Mouse (Mus musculus) heart, adult 11 months (tissue): ENCODE results near the gene Ifitm6.
"Not testable (repeated sequence)": the region's sequence is repeated elsewhere in the genome, so short reads cannot be mapped to it uniquely, and the experiment has no call there.

Experiments
- DNase-seq: peaks from one replicate; pipeline ENCODE4 v3.0.0; 2022

Gene Ifitm6

DNA sequence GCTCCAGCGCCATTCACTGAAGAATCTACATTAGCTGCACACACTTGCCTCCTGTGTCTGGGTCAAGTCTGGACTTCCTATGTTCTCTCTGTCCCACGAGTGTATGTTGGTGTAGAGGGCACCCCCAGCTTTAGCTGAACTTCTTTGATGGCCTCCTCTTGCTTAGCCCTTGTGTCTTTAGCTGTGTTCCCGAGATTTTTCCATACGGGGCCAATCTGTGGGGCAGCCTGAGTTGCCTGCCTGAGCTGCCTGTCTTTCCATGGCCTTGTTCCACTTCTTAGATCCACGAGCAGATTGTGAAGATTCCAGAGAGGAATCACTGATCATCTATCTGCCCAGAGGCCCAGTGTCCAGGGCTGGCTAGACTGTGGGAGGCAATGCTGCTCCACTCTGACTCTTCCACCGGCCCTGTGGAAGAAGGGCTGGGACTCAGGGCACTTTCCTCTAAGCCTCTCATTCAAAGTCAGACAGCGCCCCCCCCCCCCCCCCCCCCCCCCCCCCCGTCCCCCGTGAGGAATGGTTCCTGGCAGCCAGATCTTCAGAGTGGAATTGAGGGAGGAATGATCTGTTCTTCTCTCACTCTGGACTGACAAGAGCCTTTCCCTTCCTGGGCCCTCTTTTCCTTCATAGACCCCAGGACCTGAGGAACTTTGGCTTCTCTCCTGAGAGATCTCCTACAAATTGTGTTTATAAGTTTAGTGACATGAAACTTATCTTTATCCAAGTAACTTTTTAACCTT is 23.3 kb upstream of the Ifitm6 start:
- DNase-seq, result peak; percentile 90

DNA sequence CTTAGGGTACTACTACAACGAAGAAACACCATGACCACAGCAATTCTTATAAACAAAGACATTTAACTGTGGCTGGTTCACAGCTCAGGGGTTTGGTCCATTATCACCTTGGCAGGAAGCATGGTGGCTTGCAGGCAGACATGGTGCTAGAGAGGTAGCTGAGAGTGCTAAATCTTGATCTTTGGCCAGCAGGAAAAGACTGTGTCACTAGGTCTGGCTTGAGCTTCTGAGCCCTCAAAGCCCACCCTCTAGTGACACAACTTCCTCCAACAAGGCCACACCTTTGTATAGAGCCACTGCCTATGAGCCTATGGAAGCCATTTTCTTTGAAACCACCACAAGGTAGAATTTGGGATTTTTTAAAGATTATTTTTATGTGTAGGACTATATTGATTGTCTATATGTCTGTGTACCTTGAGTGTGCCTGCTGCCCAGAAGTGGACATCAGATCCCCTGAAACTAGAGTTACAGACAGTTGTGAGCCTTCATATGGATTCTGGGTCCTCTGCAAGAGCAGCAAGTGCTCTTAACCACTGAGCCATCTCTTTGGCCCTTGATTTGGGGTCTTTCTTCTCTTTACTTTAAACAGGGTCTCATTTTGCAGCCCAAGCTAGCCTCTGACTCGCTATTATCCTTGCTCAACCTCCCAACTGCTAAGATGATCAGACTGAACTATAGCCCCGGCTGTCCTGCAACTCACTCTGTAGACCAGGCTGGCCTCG is 21.8 kb upstream of the Ifitm6 start:
- DNase-seq, result peak; percentile 80

DNA sequence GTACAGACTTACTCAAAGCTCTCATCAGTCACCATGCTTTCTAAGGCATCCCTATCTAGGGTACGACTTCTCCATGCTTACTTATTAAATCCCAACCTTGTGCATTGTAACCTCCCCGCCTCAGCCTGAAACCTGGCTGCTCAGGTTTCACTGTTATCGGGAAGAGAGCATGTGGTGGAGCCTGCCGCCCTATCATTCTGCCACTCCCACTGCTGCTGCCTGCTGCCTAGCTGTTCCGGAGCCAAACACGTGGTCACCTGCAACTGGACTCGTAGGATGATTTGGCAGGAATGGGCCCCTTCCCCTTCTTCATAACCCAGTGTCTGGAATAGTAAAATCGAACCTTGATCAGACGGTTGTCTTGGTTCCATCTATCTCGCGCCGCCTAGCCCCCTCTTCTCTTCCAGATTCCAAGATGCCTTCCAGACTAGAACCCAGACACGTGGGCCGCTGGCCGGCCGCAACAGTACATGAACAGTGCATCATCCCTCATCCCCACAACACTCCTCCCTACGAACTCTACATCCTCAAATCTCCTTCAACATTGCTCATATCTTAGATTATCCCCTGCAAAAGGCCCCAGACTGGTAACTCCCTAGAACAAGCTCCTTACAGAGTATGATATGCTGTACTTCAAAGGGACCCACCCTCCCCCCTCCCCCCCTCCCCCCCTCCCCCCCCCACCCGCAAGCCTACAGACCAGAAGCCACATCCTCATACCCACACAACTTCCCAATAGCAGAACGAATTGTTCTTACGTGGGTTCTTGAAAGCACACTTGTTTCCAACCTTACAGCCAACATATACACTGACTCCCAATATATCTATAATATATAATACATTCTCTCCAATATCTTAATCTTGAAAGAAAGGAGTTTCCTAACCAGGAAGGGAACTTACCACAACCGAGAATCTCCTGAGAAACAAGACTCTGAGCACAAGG is 20.6 kb upstream of the Ifitm6 start:
- peak; percentile 85 for DNase-seq

DNA sequence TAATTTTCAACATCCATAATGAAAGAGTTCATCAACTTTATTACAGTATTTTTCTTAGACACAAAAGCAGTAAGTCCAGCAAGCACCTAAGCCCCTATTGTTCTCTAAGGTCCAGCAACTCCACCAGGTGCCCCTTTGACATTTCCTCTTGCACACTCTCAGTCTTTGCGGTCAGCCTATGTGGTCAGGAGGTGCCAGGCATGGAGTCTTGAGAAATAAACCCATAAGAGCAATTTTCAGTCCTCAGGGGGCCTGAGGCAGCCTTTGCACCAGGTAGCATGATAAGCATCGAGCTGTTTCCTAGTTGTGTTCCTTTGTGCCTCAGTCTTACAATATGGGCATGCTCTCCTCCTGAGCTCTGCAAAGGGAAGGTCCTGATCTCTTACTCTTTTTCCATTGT is 18.9 kb upstream of the Ifitm6 start:
- DNase-seq, result not testable (repeated sequence)

DNA sequence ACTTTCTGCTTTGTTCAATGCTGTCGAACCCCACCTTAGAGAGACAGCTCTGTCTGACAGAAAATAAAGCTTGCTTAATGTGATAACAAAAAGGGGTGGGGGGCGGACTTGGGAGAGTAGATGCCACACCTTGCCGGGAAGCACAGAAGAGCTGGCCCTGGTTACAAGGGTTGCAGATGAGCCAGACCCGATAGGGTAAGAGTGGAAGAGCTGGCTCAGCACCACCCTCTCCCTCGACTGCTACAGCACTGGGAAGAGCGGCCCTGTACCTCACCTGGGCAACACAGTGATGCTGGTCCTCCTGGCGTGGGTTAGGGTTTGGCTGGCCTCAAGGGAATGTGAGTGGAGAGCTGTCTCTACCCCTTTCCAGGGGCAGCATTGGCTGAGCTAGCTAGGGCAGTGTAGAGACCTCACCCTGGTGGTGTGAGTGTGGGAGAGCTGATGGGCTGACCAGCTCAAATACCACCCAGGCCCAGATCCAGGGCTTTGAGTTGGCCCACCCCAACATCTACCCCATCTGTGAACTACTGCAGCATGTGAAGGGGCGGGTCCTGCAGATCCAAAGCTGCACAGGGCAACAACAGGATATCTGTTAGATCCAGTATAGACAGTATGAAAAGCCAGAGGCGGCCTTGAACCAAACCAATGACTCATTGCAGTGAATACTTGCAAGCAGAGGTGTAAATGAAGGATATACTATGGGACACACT is 14.9 kb upstream of the Ifitm6 start:
- peak; percentile 79 for DNase-seq

DNA sequence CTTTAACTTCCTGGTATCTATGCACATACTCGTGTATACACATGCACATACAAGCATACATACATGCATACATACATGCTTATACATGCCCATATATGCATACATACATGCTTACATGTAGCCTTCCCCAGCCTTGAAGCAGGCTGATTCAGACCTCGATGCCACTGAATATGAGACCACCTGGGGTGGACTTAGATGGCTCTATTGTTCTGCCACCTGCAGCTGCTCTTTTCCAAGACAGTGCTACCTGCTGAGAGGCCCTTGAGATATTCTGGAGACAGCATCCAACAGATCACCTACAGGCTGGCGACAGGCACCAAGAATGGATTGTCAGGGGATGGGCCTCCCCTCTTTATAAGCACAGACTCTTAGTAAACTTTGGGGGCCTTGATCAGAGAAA is 12.7 kb upstream of the Ifitm6 start:
- peak; percentile 45 for DNase-seq

DNA sequence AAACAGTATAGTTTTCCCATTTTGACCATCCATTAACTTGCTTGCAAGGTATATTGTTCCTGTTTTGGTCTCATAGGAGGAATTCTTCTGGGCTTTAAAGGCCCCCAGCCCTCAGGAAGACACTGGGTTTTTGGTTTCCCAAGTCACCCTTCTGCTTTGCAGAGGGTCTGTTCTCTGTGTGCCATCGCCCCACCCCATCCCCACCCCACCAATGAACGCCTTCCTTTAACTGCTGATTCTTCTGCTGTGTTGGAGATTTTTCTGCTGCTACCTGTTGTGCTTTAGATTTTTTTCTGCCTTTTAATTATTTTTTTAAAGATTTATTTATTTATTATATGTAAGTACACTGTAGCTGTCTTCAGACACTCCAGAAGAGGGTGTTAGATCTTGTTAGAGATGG is 11.1 kb upstream of the Ifitm6 start, which contains the start of gene Gm17387:
Gene Gm17387, plus strand, starts transcription at position 301 of the 400 bp plus-strand sequence.
- DNase-seq, result no peak

DNA sequence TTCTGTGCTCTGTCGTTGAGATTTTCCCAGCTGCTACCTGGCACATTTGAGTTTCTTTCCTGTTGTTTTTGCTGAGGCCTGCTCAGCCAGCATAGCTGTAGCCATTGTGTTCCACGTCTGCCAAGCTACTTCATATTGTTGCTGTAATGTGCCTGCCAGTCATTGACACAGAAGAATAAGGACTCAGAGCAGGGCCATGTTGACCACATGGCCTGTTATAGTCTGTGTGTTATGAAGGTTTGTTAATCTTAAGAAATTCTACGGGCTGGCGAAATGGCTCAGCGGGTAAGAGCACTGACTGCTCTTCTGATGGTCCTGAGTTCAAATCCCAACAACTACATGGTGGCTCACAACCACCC is 9.0 kb upstream of the Ifitm6 start:
- no peak for DNase-seq

DNA sequence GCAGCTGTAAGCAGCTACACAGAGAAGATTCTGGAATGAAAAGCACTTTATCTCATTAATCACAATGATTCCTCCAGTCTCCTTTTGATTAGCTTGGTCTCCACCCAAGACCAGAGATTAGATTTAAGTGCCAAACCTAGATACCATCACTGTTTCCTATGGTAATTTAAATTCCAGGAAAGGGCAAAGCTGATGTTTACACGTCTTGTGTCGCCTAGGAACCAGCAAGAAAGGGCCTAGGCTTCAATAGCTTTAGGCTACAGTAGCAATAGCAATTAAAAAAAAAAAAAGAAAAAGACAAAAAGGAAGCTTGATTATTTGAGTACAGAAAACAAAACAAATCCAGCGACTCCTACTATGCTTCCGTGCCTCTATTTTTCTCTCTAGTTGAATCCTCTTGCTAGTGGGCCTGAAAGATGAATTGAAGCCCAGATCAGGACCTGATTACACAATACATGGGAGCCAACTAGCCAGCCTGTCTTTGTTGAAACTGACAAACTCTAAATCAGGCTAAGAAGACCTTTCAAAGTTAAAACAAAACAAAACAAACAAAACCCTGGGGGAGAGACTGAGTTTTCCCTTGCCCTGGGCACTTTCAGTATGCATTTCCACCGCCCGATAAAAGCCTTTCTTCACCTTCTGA is 8.5 kb upstream of the Ifitm6 start:
- no peak for DNase-seq

DNA sequence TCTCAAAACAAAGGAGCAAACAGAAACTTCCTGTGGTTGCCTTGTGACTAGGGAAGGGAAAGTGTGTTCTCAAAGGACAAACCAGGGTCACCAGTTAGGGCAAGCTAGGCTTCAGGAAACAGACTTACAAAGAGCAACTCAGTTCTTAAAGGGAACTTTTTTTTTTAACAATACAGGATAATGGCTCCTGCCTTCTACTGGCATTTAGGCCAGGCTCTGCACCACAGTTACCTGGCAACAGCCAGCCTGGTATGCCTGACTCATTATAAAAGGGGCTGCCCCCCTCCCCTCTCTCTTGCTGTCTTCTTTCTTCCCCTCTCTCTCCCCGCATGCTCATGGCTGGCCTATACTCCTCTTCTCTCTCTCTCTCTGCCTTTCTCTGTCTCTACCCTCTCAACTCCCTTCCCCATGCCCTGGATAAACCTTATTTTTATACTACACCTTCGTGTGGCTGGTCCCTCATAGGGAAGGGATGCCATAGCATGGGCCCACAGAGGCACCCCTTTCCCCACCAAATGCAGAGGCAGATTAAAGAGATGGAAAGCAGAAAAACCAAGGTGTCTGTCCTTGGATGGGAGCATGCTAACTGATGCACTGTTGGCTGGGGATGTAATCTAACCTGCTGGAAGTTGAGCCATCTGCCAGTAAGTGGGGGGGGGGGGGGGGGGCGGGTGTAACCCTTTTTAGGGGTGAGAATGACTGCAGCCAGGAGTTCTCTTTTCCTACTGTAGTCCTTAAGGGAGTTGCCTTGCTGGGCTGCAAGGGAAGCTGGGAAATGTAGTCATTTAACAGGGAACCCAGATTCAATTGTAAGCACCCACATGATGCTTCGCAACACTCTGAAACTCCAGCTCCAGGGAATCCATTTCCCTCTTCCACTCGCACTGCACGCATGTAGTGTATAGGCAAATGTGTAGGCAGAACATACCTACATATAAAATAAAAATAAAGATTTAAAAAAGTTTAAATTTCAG is 7.4 kb upstream of the Ifitm6 start:
- no peak for DNase-seq

DNA sequence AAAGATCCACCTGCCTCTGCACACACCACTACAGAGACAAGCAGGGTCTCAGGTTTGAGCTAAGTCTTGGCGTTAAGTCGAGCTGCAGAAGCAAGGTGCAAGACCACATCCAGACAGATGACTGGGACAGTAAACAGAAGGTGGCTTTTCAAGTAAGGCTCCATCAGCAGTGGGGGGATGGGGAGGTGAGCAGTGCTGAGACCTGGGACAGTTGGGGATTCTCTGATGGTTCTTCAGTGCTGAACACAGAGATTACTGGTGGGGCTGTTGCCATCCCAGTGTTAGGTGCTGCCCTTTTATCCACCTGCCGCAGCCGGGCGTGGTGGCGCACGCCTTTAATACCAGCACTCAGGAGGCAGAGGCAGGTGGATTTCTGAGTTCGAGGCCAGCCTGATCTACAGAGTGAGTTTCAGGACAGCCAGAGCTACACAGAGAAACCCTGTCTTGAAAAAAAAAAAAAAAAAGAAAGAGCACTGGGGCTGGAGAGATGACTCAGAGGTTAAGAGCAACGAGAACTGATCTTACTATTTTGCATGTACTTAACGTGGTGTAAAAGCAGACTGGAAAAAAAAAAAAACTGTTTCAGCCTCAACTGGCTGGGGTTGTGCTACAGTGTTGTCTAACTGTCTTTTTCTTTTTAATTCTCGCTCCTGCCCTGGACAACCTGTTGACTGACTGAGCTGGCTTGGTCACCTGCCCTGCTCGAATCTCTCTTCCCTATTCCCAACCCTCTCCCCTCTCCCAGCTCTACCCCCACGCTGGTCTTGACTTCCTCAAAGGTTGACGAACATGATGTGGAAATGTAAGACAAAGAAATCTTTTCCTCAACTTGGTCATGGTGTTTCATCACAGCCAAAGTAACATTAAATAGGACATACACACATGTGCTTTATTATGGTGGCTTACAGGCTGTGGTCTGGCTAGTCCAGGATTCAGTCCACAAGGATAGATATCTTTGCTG is 4.0 kb upstream of the Ifitm6 start:
- DNase-seq, result peak; percentile 90

DNA sequence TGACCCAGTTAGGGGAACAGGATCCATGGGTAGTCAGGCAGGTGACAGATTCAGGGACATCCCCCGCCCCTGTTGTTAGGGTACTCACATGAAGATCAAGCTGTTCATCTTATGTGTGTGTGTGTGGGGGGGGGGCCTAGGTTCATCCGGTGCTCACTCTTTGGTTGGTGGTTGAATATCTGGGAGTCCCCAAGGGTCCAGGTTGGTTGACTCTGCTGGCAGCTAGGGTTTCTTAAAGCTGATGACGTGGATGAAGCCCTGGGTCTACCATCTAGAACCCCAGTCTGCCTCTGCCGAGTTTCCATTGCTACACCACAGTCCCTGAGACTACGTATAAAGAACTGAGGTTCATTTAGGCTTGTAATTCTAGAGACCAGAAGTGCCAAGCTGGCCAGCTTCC is 1.3 kb upstream of the Ifitm6 start:
- no peak for DNase-seq

DNA sequence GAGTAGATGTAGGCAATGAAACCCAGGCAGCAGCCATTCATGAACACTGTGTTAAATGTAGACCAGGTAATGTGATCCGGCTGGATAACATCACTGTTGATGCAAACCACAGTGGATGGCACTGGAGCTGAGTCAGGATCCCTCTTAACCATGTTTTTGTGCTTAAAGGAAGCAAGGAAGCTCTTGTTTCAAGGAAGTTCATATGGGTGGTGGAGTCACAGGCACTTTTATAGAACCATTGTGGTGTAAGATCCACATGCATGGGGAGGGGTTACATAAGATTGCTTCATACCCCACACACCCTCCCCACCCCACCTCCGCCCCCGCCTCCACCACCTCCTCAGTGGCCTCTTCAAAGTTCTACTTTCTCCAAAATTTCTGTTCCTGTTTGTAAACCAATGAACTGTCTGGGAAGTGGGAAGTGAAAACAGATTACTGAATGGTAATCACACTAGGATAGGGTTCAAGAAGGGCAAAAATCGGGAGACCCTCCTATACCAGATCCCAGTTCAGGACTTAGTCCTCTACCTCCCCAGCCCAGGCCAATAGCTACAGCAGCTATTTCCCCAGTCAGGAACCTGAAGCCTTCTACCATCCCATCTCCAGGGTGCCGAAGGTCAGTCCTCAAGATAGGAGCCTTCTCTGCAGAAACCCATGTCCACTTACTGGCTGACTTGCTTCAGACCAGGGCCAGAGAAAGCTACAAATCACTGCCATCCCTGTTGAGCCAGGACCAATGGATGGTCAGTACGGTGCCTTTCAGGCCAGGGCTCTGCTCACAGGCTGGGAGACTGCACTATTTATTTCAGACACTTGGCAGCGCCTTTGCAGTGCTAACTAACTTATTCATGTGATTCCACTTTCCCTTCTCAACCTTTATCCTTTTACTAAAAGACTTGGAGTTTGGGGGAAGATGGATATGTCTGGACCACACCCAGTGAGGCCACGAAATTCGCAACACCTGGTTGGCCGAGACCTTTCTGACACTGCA is 722 bp downstream of the Ifitm6 start:
- DNase-seq, result peak; percentile 96

DNA sequence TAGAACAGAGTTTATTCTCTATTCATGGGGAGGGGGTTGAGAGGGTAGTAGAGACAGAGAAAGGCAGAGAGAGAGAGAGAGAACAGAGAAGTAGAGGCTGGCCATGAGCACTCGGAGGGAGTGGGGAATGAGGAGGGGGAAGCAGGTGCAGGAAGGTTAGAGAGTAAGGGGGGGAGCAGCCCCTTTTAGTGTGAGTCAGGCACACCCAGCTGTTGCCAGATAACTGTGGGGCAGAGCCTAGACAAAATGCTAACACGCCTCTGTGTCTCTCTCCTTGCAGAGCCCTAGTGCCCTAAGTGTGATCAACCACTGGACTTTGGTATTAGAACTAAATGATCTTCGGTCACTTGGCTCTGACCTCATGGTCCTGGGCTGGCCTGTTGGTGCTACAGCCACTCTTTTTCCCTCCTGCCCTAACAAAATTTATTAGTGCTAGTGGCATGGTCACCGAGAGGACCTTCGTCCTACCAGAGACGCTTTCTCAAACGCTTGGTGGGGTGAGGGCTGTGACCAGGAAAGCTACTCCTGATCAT is 6.4 kb downstream of the Ifitm6 start:
- DNase-seq, result no peak

DNA sequence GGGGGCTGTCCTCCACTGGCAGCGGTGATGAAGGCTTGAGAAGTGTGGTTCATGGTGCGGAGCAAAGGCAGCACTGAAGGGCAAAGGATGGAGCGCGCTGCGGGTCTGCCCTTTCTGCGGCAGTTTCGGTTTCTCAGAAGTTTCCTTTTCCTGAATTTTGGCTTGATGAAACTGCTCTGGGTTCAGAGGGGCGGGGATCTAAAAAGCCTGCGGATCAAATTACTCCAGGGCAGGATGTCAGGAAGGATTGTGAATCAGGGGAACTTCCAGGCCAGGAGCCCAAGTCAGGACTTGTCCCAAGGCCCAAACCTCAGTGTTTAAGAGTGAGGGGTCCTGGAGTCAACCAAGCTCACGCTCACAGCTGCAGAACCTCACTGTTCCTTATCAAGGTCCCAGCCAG is 7.1 kb downstream of the Ifitm6 start, which contains the start of gene Ifitm3:
Gene Ifitm3, minus strand, starts transcription at position 178 of the 400 bp plus-strand sequence.
- peak; percentile 98 for DNase-seq

DNA sequence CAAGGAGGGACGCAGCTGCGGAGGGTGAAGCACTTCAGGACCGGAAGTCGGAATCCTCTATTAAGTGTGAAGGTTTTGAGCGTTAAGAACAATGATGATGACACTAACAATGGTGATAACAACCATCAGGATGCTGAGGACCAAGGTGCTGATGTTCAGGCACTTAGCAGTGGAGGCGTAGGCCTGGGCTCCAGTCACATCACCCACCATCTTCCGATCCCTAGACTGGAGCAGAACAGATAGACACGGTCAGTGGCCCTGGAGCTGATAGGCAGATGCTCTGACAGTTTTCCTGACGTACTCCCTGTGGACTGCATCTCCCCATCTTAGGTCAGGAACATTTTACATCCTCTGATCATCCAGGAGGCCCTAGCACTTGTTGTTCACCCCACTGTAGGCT is 8.1 kb downstream of the Ifitm6 start:
- DNase-seq, result peak; percentile 92

DNA sequence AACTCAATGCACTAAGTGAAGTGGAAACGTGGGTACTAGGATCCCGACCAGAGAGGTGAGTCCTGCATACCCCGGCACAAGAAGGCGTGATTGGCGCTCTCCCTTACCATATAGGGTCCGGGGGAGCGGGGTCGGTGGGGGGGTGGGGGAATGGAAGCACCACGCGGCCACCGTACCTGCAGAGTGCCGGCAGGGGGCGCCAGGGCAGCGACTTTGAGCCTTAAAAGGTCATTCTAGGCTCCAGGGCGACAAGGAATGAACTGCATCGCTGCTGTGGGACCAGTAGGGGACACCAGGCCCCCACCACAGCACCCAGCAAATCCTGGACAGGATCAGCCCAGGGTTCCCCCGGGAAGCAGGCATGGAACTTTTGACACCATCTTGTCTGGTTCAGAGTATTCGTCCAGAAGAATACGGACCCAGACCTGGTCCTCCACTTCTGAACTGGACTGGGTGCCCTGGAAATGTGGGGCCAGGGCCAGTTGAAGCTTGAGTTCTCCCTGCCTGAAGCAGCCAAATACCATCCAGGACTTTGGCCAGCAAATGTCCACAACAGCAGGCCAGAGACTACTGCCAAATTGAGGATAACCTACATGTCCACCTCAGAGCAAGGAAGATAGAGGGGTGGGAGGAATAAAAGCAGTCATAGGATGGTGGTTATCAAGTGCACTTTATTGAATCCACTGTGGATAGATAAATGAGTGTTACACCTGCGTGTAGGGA is 8.6 kb downstream of the Ifitm6 start:
- DNase-seq, result peak; percentile 99
